Mouse (Mus musculus) hindbrain, embryonic 10.5 days (tissue): ENCODE measurements at regions not wholly inside any gene's neighbourhood (a gene's known extent, or its start where the extent isn't known, plus 50 kb on each side); places are given as distances from the start of the nearest gene placed in this dataset.

Source experiments
- DNase-seq: peaks from one replicate; pipeline ENCODE4 v3.0.0-alpha.2; 2017; ENCODE audit warnings: low spot score
- H3K27ac ChIP-seq: fragments of 300-500 bp; sonication (generic); 2 replicates; pipeline ENCODE4 v1.5.1; 2016; ENCODE audit warnings: mild to moderate bottlenecking, moderate library complexity
- H3K27me3 ChIP-seq: fragments of 300-500 bp; sonication (generic); 2 replicates; pipeline ENCODE4 v1.6.1; 2016; ENCODE audit warnings: mild to moderate bottlenecking; ENCODE audit not compliant: poor library complexity, insufficient read depth, severe bottlenecking
- H3K36me3 ChIP-seq: fragments of 300-500 bp; sonication (generic); 2 replicates; pipeline ENCODE4 v1.6.1; 2016; ENCODE audit warnings: mild to moderate bottlenecking, moderate library complexity
- H3K4me1 ChIP-seq: fragments of 300-500 bp; sonication (generic); replicated peaks from 2 replicates; pipeline ENCODE4 v1.6.1; 2016; ENCODE audit warnings: mild to moderate bottlenecking
- H3K4me3 ChIP-seq: fragments of 300-500 bp; sonication (generic); 2 replicates; pipeline ENCODE4 v1.5.1; 2016; ENCODE audit warnings: mild to moderate bottlenecking, moderate library complexity
- H3K9me3 ChIP-seq: fragments of 300-500 bp; sonication (generic); 2 replicates; pipeline ENCODE4 v1.6.1; 2016; ENCODE audit warnings: mild to moderate bottlenecking, moderate library complexity
- WGBS: fragments of 180-500 bp; shearing (Covaris S2); methylation state at CpG from one replicate; pipeline ENCODE4 v1.1.7; 2016; 5-methylcytosine and 5-hydroxymethylcytosine counted together

- H3K36me3 ChIP-seq, result no peaks in the 10 kb centered on the region
- no peak overlapping the region for H3K4me3 ChIP-seq
- 20% methylated on average over 2 of the region's 2 CpGs for WGBS
- H3K4me1 ChIP-seq, result peaks cover 12% of the 10 kb centered on the region
- no peaks in the 10 kb centered on the region for H3K27me3 ChIP-seq
- H3K27ac ChIP-seq, result peak overlapping the region; percentile 35; the same call in 1 of the 2 replicates
- H3K9me3 ChIP-seq, result no peaks in the 10 kb centered on the region
- DNase-seq, result peak; percentile 27
These were observed 2779.1 kb downstream of the 9330182O14Rik start for GRCm38 (mm10) chr15:42913285-42913684.

GRCm38 (mm10) chr15:42914099-42914498 is 2779.9 kb downstream of the 9330182O14Rik start:
- peaks cover 12% of the 10 kb centered on the region for H3K4me1 ChIP-seq
- WGBS, result 12% methylated on average over 3 of the region's 3 CpGs
- peak; percentile 46 for DNase-seq

GRCm38 (mm10) chr15:42915195-42915594 is 2781.0 kb downstream of the 9330182O14Rik start:
- Histone ChIP-seq H3K9me3 (no peaks in the 10 kb centered on the region), H3K4me3 (no peak overlapping the region), H3K4me1 (peaks cover 12% of the 10 kb centered on the region), H3K27ac (no peak overlapping the region), H3K27me3 (no peaks in the 10 kb centered on the region), H3K36me3 (no peaks in the 10 kb centered on the region)
- WGBS, result 92% methylated on average over 11 of the region's 11 CpGs
- DNase-seq, result no peak

More at GRCm38 (mm10) chr15:42914099-42914498, 2779.9 kb downstream of the 9330182O14Rik start:
- H3K4me3 ChIP-seq, result no peak overlapping the region
- no peak overlapping the region for H3K27ac ChIP-seq
- no peaks in the 10 kb centered on the region for H3K36me3 ChIP-seq
- H3K27me3 ChIP-seq, result no peaks in the 10 kb centered on the region
- no peaks in the 10 kb centered on the region for H3K9me3 ChIP-seq

GRCm38 (mm10) chr15:42921618-42922017 is 2787.5 kb downstream of the 9330182O14Rik start:
- Histone ChIP-seq H3K4me3 (no peak overlapping the region), H3K9me3 (no peaks in the 10 kb centered on the region), H3K27ac (no peak overlapping the region), H3K4me1 (no peaks in the 10 kb centered on the region), H3K36me3 (no peaks in the 10 kb centered on the region), H3K27me3 (no peaks in the 10 kb centered on the region)
- 76% methylated on average over 3 of the region's 3 CpGs for WGBS
- DNase-seq, result no peak

GRCm38 (mm10) chr15:42928331-42928730 is 2794.2 kb downstream of the 9330182O14Rik start:
- 87% methylated on average over 4 of the region's 4 CpGs for WGBS
- no peaks in the 10 kb centered on the region for H3K4me1 ChIP-seq
- no peak overlapping the region for H3K27ac ChIP-seq
- no peaks in the 10 kb centered on the region for H3K36me3 ChIP-seq
- H3K27me3 ChIP-seq, result no peaks in the 10 kb centered on the region
- H3K9me3 ChIP-seq, result no peaks in the 10 kb centered on the region
- H3K4me3 ChIP-seq, result no peak overlapping the region
- DNase-seq, result no peak

- Histone ChIP-seq H3K9me3 (no peaks in the 10 kb centered on the region), H3K27me3 (no peaks in the 10 kb centered on the region), H3K4me1 (no peaks in the 10 kb centered on the region), H3K4me3 (no peak overlapping the region), H3K27ac (no peak overlapping the region), H3K36me3 (no peaks in the 10 kb centered on the region)
- no peak for DNase-seq
- WGBS, result 79% methylated on average over 1 of the region's 1 CpGs
These were observed 2810.4 kb downstream of the 9330182O14Rik start for GRCm38 (mm10) chr15:42944610-42945009.

GRCm38 (mm10) chr15:42955167-42955566 is 2821.0 kb downstream of the 9330182O14Rik start:
- 80% methylated on average over 4 of the region's 4 CpGs for WGBS
- no peaks in the 10 kb centered on the region for H3K4me1 ChIP-seq

GRCm38 (mm10) chr15:42962747-42963338 is 2828.7 kb downstream of the 9330182O14Rik start:
- Histone ChIP-seq H3K36me3 (no peaks in the 10 kb centered on the region), H3K27me3 (no peaks in the 10 kb centered on the region), H3K27ac (no peak overlapping the region), H3K9me3 (no peaks in the 10 kb centered on the region), H3K4me1 (no peaks in the 10 kb centered on the region), H3K4me3 (no peak overlapping the region)
- peak; percentile 49 for DNase-seq
- WGBS, result 25% methylated on average over 11 of the region's 11 CpGs

More at GRCm38 (mm10) chr15:42955167-42955566, 2821.0 kb downstream of the 9330182O14Rik start:
- Histone ChIP-seq H3K4me3 (no peak overlapping the region), H3K36me3 (no peaks in the 10 kb centered on the region), H3K27ac (no peak overlapping the region), H3K27me3 (no peaks in the 10 kb centered on the region), H3K9me3 (no peaks in the 10 kb centered on the region)
- DNase-seq, result no peak

- Histone ChIP-seq H3K27ac (no peak overlapping the region), H3K9me3 (no peaks in the 10 kb centered on the region), H3K4me1 (no peaks in the 10 kb centered on the region), H3K27me3 (no peaks in the 10 kb centered on the region), H3K36me3 (no peaks in the 10 kb centered on the region), H3K4me3 (no peak overlapping the region)
- no peak for DNase-seq
- WGBS, result 81% methylated on average over 3 of the region's 3 CpGs
These were observed 2831.1 kb downstream of the 9330182O14Rik start for GRCm38 (mm10) chr15:42965314-42965713.
